Mouse (Mus musculus): Measurements from ENCODE around the gene Dscaml1.

The Dscaml1 gene

GRCm38 (mm10) chr9:45412287-45412686 lies 14.1 kb upstream of the Dscaml1 start:
- DNase-seq, result peak; percentile 90

GRCm38 (mm10) chr9:45412700-45413477 lies 13.5 kb upstream of the Dscaml1 start:
- no peak for DNase-seq

GRCm38 (mm10) chr9:45413478-45414140 lies 12.8 kb upstream of the Dscaml1 start:
- peak; percentile 43 for DNase-seq

- peak; percentile 35 for DNase-seq
Observed at GRCm38 (mm10) chr9:45415912-45416311, 10.5 kb upstream of the Dscaml1 start.

- peak; percentile 53 for DNase-seq
Observed at GRCm38 (mm10) chr9:45417245-45417644, 9.2 kb upstream of the Dscaml1 start.

- no peak for DNase-seq
Observed at GRCm38 (mm10) chr9:45418252-45418651, 8.2 kb upstream of the Dscaml1 start.

GRCm38 (mm10) chr9:45421209-45421608 lies 5.2 kb upstream of the Dscaml1 start:
- no peak for DNase-seq

GRCm38 (mm10) chr9:45422761-45423298 lies 3.6 kb upstream of the Dscaml1 start:
- DNase-seq, result no peak

GRCm38 (mm10) chr9:45429392-45429791 lies 3.0 kb downstream of the Dscaml1 start:
- DNase-seq, result no peak

- peak; percentile 48 for DNase-seq
Observed at GRCm38 (mm10) chr9:45429951-45430697, 3.7 kb downstream of the Dscaml1 start.

GRCm38 (mm10) chr9:45430698-45430959 lies 4.2 kb downstream of the Dscaml1 start:
- no peak for DNase-seq

- DNase-seq, result no peak
Observed at GRCm38 (mm10) chr9:45431150-45431549, 4.7 kb downstream of the Dscaml1 start.

- DNase-seq, result no peak
Observed at GRCm38 (mm10) chr9:45432639-45433038, 6.2 kb downstream of the Dscaml1 start.

GRCm38 (mm10) chr9:45433119-45433518 lies 6.7 kb downstream of the Dscaml1 start:
- DNase-seq, result no peak

GRCm38 (mm10) chr9:45434171-45434570 lies 7.7 kb downstream of the Dscaml1 start:
- no peak for DNase-seq

- no peak for DNase-seq
Observed at GRCm38 (mm10) chr9:45439025-45439424, 12.6 kb downstream of the Dscaml1 start.

GRCm38 (mm10) chr9:45440083-45440784 lies 13.8 kb downstream of the Dscaml1 start:
- DNase-seq, result no peak

- DNase-seq, result no peak
Observed at GRCm38 (mm10) chr9:45444251-45444798, 17.9 kb downstream of the Dscaml1 start.

GRCm38 (mm10) chr9:45449658-45450057 lies 23.2 kb downstream of the Dscaml1 start:
- no peak for DNase-seq

GRCm38 (mm10) chr9:45451346-45451745 lies 24.9 kb downstream of the Dscaml1 start:
- no peak for DNase-seq

GRCm38 (mm10) chr9:45454032-45454431 lies 27.6 kb downstream of the Dscaml1 start:
- no peak for DNase-seq

- no peak for DNase-seq
Observed at GRCm38 (mm10) chr9:45454889-45455610, 28.6 kb downstream of the Dscaml1 start.
